Mouse (Mus musculus) adrenal gland, postnatal 25 days (tissue): ENCODE results near the gene Rasgef1a. TPM values are rescaled to one million over a fixed set of nuclear protein-coding genes. Genes with fewer than 3 reads are reported as not detected.
A peak's percentile ranks its signal among the peaks of the same experiment; 100 is the strongest.

ENCODE experiments used
- DNase-seq: peaks from one replicate; pipeline ENCODE4 v3.0.0; 2021; ENCODE audit warnings: mixed read lengths
- microRNA-seq, 2 experiments: library from miRNA; unstranded; fragments of <30 nt; microRNA quantifications; one replicate each; pipeline ENCODE4 v1.2.0; 2021
- total RNA-seq: library from RNA; stranded (reverse); gene quantifications from 2 replicates; pipeline ENCODE4 v1.2.3, GENCODE M21; 2021

Rasgef1a gene
- total RNA-seq, 1 experiment from 2014 or later: 0.15 TPM

DNA sequence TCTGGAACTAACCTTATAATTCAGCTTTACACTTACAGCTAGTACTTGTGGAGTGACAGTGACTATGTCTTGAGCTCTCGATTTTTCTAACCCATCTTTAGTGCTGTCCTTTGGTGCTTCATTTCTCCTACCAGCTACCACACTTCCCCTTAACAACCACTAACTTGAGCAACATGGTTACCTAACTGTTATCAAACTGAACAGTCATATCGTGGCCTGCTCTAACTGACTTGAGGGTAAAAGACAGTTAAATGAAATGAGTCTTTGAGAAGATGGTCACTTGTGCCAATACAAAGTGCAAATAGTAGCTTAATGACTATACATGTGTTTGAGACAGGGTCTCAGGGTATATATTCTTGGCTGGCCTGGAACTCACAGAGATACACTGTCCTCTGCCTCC is 125.9 kb downstream of the Rasgef1a start:
- DNase-seq: no peak

DNA sequence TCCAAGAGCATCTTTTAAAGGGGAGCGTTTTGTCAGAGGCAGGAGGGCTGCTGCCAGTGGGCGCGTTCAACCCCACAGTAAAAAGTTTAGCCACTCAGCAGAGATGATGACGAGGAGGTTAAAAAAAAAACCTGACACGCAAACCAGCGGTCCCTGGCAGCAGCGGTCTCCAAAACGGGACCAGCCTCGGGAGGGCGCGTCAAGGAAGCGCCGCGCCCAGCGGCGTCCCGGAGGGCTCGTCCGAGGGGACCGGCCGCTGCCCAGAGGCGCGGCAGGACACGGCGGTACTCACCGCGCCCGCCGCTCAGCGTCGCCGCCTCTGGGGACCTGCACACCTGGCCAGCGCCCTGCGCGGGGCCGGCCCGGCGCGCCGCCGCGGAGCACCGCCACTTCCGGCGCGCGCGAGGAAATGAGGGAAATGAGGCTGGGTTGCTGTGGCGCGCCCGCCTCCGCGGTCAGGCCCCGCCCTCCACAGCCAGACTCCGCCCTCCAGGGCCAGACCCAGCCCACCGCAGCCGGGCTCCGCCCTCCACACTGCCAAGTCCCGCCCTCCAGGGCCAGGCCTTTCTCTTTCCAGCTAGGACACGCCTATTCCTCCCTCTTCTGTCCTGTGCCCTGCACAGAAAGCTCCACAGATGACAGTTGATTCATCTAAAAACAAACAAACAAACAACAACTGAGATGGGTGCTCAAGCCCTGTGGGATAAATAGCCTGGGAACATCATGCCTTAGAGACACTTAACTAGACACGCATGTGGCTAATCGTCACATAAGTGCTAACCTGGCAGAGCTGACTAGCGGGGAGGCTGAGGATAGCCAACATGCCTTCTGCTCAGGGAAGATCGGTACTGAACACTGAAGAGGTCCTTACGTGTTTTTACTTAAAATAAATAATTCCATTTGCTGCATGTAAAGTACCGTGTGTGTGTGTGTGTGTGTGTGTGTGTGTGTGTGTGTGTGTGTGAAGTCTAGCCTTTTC is 127.8 kb downstream of the Rasgef1a start, which contains the start of gene Csgalnact2:
Gene Csgalnact2, minus strand, starts transcription at position 410 of the 979 bp plus-strand sequence.
- DNase-seq: peak; percentile 96

DNA sequence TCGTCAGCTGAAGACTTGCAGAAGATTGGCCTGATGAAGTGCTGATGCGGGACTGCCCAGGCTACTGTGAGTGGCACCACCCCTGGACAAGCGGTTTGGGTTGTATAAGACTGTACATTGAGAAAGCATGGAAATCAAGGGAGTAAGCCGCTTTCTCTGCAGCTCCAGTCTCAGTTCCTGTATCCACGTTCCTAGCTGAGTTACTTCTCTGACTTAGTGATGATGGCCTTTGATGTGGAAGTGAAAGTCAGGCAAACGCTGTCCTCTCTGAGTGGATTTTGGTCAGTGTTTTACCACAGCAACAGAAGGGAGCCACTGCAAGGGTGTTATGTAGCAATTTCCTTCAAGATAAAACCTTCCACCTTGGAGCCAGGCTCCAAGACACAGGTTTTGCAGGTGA is 129.7 kb downstream of the Rasgef1a start:
- no peak for DNase-seq

Small RNAs within 50 kb of the gene (microRNA-seq; reads per million reads assigned to microRNA genes)
- gene Mir7044: 0 reads per million in 2 experiments

Other genes with a start within 250 kb of the Rasgef1a start
- gene Zfp637, start 170.3 kb upstream of the Rasgef1a start, total RNA-seq: 36.1 and 37.0 TPM in 2 replicates
- 3.0 and 4.3 TPM in 2 replicates for gene Zfp239, start 149.3 kb upstream of the Rasgef1a start, total RNA-seq
- gene Hnrnpf, start 111.1 kb upstream of the Rasgef1a start, total RNA-seq: 333 and 372 TPM in 2 replicates
- not detected in 2 replicates for gene Fxyd4, start 73.7 kb upstream of the Rasgef1a start, total RNA-seq
- gene Csgalnact2, start 127.7 kb downstream of the Rasgef1a start, total RNA-seq: 19.0 and 19.9 TPM in 2 replicates
- gene Ret, start 186.3 kb downstream of the Rasgef1a start, total RNA-seq: 2.2 and 2.9 TPM in 2 replicates